Mouse (Mus musculus): ENCODE data around the gene Cldn10.

Cldn10 gene

DNA sequence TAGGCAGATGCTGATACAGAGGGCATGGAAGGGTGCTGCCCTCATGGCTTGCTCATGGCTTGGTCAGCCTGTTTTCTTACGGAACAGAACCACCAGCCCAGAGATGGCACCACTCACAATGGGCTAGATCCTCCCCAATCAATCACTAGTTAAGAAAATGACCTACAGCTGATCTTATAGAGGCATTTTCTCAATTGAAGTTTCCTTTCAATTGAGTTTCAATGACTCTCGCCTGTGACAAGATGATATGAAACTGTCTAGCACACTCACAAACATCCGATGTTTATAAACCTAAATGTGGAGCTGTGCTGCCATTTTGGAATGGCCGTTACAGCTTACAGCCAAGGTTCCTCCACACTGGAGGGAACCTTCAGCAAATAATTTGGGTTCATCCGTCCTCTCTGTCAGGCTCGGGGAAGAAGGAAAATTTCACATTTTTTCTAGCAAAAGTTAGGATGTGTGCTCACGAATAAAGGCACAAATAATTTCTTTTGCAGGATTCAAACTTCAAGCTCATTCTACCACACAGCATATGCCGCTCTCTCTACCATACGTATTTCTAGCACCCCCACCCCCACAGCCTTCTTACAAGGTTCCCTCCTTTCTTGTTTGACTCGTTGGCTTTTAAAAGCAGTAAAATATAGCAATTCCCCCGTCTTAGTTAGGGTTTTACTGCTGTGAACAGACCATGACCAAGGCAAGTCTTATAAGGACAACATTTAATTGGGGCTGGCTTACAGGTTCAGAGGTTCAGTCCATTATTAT, 41.8 kb downstream of the Cldn10 start:
- DNase-seq: no peak

DNA sequence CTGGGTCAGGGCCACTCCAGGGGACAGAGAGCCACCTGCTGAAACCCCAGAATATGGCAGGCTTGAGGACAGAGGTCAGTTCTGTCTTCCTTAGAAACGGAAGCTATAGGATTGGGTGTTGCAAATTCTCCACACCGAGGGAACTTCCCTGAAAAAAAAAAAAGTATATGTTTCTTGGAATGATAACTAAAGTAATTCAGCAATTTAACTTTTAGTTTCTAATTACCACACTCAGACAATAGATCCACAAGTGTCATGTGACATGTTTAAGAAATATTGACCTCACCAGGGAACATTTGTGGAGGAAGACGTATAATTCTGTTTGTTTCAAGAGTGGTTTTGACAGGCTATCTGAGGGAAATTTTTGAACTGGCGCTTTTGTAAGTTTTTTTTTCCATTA, 43.9 kb downstream of the Cldn10 start:
- DNase-seq: no peak

DNA sequence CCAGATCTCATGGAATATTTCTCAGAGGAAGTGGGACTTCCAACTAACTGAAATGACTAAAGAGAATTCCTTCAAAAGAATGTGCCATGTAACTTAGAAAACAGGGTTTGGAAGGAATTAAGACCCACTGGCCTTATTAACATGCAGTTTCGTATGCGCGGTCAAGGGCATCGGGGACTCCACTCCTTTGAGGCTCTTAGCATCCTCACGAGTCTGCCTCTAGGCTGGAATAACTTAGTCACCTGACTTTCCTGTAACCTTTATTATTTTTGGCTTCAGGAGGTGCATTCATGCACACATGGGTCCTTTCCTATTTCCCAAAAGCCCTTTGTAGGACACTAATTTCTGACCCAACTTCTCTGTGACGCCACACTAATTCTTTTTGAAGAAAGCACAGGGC, 45.5 kb downstream of the Cldn10 start:
- no peak for DNase-seq

DNA sequence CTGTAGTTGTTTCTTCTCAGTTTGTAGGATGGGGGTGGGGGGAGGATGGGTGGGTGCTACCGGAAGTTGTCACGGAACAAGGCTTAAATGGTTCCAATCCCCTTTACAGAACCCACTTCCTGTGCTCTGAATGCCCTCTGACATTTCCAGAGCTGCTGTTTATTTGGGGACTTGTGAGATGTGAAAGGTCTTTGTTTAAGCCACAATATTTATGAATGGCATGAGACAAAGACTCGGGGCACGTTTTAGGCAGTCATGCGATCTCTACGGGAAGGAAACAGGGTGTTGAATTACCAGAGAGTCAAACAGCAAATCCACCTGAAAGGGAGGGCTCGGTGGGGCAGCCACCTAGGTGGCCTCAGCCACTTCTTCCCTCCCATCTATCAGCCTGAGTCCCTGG, 46.6 kb downstream of the Cldn10 start:
- no peak for DNase-seq

DNA sequence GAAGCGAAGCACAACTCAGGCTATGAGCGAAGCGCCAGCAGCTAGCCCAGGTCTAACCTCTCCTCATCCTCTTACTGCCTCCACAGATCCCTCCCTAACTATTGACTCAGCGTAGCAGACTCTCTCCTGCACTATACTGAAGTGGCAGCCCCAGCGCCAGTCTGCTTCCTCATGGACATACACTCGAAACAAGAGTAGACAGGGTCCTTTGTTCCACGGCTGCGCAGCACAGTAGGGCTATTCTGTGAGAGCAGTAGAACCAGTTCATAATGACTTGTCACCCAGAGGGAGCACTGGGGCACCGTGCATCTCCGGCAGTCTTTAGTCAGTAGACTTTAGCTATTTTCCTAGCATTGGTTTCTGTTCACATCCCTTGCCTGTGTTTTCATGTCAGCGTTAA, 48.4 kb downstream of the Cldn10 start:
- peak in 1 of 2 experiments; percentile 67 for DNase-seq

DNA sequence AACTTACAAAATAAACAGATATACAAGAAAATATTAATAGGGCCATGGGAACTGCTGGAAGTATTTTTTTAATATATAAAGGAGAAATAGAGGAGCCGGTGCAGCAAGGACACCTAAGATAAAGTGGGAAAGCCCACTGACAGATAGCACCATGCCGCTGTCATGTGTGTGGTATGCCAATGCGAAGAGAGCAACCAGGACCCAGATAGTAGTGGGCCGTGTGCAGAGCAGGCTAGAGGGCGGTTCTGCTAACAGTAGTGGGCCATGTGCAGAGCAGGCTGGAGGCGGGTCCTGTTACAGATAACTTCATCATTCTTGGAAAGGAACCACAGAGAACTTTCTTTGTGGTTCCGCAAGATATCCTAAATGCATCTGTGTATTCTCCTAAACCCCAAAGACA, 49.0 kb downstream of the Cldn10 start:
- DNase-seq: no peak

DNA sequence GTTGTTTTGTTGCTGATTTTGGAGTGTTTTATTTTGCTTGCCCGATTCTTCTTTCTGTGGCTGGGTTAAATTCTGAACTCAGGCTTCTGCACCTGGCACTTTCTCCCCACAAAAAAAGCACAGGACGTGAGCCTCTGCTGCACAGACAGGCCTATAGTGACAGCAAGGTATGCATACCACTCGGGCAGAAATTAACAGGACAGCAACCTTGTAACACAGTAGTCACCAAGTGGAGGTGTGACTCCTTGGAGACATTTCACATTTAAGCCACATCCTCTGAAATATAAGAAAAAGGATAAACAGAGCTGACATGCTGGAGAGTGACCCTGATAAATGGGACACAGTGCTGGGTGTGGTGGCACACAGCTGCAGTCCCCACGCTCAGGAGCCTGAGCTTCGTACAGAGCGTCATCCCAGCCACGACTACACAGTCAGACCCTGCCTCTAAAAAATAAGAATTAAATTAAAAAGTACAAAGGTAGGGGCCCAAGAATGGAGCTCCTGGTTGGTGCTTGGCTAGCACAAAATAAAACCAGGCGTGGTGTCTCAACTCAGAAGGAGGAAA, 50.9 kb downstream of the Cldn10 start:
- DNase-seq: no peak

DNA sequence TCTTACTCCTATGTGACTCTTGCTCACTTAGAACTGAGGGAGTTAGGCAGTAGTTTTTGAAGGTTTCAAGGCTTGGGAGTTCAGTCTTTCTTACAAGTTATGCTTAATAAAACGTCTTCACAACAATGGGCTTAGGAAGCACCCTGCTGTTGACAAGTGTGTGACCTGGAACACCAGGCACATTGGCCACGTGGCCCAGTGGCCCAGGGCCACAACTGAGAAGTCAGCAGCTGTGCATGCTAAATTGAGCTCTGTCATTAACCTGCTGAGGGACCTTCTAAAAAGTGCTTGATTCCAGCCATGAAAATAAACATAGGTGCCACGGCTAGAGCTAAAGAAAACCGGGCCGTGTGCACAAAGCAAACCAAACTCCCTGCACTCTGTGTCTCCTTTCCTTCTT, 51.7 kb downstream of the Cldn10 start:
- no peak for DNase-seq

DNA sequence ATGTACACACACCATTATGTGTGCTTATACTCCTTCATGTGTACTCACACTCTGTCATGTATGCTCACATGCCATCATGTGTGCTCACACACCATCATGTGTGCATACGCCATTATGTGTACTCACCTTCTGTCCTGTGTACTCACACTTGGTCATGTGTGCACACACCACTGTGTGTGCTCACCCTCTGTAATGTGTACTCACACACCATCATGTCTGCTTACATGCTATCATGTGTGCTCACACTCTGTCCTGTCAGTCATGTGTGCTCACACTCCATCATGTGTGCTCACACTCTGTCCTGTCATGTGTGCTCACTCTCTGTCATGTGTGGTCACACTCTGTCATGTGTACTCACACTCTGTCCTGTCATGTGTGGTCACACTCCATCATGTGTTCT, 52.3 kb downstream of the Cldn10 start:
- no peak for DNase-seq

DNA sequence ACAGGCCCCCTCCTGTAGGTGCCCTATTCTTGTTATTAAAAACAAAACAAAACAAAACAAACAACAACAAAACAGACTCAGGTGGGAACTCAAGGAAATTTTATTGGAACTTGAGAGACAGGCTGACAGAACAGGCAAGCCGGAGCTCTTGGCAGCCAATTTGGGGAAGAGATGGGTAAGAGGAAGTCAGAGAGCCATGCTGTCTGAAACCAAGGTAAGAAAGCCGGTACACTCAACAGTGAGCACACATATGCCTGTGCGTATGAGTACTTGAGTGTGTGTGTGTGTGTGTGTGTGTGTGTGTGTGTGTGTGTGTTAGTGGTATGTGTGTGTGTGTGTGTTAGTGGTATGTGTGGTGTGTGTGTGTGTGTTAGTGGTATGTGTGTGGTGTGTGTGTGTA, 54.6 kb downstream of the Cldn10 start:
- no peak for DNase-seq

DNA sequence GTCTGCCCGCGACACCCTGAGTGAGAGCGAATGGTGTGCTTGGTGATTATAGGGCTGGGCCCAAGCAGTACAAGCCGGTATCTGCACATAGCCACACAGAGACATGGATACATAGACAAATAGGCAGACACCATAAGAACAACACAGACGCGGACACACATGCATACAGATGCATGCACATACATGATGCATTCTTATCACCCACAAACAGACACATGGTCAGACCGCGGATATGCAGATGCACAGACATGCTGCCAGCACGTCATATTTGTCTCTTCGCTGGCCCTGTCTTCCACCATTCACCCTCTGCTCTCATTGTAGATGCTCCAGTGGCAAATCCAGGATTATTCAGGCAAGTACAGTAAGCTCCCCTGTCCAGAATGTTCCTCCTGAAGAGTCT, 59.1 kb downstream of the Cldn10 start:
- DNase-seq: no peak

DNA sequence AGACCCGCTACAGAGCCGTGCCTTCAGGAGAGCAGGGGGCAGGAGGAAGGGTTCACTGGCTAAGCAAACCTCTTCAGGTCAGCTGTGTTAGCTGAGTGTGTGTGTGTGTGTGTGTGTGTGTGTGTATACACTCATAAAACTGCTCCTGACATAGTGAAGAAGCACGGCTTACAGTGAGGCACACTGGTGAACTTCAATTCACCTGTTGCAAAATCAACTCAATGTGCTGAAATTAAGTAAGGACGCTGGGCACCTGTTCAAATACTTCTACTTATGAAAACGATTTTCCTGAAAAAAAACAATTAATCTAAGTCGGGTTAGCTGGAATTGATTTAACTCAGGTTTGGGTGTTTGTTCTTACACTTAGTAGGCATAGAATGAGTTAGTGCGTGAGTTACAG, 60.5 kb downstream of the Cldn10 start:
- DNase-seq: peak; percentile 22 to 43

DNA sequence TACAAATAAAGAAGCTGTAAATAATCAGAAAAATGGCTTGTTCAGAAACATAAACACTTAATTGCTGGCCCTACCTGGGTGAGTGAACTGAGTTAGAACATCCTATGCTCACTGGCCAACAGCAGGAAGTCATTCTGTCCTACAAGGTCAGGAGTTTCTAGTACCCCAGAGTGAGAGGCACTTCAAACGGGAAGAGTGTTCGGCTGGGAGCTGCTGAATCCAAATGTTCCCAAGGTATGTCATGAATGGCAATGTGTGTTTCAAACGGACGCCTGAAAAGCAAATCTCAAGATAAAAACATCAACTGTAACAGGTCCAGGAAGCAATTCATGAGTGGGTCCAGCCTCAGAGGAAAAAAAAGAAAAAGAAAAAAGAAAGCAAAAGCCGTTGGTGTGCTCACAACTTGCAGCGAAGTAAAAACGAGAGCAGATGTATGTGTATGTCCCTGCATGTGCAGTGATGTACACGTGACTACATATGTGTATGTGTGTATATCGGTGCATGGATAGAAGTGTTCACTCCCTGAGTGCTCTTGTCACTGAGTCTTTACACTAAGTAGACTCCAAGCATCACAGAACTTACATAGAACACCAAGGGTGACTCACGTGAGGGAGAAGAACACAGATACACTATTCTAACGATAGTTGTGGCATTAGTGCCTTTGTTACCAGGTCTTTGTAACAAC, 62.4 kb downstream of the Cldn10 start:
- DNase-seq: peak; percentile 32 to 36

DNA sequence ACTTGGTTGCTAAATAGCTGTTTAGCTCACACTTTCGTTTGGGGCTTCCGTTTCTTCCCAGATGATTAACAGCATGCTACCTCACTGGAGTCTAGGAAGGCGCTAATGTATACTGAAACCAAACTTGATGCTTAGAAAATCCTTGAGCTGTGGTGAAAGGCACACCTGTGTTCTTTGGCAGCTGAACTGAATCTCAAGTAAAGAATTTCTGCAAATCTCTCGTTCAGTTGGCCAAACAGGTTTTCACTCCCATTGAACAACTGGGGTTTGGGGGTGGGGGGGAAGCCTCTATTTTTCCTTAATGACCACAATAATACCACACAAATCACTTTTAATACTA, 63.0 kb downstream of the Cldn10 start:
- DNase-seq: no peak

DNA sequence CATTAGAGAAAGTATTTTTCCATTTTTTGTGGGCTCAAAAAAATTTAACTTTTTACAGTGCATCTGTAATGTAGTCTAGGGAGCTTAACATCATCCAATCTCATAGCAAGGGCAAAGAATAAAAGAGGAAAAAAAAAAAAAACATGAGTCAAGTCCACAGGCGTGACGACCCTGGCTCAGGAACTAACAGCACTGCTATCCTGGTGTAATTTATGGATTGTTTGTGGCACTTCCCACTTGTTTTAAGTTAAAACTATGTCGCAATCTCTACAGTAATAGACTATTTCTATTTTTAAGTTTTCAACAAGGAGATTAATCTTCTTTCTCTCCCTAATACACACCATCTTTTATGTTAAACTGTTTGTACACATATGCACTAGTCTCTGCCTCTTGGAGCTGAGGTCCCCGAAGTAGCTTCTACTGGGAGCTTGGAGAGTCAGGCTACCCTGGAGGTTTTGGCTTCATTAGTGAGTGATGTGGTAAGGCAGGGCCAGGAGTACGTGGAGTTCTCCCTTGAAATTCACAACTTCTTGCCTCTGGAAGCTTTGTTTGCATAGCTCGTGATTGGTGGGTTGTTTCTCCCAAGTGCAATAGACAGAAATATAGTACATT, 63.9 kb downstream of the Cldn10 start:
- DNase-seq: no peak

DNA sequence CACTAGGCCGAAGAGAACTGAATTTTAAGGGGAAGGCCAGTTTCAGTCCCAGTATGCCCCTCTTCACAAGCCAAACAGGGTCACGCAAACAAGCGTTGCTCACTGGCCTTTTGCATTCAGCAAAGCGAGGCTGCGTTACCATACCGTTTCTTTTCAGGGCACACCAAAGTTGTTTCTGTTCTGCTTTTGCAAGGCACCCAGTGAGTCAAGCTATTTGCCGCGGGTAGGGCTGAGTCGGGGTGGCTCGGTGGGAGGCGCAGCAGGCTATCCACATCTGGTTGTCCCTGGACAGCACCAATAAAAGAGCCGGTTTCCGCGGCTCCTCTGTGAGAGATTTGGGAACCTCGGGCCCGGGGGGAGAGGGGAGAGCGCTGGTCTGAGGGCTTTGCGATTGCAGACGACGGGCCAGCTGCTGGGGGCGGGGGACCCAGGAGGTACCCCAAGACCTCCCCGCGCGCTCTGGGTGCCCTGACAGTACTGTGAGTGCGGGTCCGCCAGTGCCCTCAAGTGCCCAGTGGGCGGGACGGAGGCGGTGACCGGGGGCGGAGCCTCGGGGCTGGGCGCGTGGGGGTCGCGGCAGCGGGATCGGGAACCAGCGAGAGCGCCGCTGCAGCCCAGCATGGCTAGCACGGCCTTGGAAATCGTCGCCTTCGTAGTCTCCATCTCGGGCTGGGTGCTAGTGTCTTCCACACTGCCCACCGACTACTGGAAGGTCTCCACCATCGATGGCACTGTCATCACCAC, 66.8 kb downstream of the Cldn10 start:
- DNase-seq: peak; percentile 64 to 74

DNA sequence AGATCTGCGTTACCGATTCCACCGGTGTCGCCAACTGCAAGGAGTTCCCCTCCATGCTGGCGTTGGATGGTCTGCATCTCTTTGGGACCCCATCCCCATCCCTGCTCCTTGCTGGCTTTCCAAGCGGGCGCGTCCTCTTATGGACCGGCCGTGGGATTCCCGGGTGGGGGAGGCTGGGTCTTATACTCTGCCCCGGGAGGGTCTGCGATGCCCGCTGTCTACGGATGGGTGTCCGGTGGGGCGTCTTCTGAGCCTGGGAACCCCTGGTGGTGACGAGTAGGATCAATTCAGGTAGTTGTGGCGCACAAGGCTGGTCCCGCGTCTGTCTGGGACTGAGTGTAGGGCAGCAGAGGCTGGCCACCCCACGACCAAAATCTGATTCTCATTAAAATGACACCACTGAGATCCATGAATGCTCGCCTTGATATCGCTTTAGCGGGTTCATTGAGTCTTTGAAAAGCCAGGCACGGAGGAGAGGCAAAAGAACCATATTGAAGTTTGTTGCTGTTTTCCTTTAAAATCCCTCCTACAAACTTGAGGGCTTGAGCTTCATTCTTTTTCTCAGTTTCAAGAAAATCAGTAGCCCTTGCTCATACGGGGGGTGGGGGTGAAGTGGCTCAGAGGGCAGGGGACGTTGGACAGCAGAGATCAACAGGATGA, 67.6 kb downstream of the Cldn10 start:
- DNase-seq: peak in 1 of 2 experiments; percentile 22

DNA sequence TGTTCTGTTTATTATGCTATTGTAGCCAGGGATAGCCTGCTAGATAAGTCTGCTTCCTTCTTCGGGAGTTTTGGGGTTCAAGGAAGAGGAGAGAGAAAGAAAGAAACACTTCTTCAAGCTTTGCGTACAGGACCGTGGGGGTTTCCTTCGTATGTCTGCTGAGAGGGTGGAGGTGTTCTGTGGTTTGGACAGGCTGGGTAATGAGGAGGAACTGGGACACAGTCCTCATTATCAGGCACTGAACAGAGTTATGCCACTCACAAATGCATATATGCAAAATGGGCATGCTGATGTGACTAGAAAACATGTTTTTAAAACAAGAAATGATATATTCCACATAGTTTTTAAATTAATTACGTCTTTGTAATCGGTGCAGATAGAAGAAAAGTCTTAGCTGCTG, 68.9 kb downstream of the Cldn10 start:
- DNase-seq: no peak

DNA sequence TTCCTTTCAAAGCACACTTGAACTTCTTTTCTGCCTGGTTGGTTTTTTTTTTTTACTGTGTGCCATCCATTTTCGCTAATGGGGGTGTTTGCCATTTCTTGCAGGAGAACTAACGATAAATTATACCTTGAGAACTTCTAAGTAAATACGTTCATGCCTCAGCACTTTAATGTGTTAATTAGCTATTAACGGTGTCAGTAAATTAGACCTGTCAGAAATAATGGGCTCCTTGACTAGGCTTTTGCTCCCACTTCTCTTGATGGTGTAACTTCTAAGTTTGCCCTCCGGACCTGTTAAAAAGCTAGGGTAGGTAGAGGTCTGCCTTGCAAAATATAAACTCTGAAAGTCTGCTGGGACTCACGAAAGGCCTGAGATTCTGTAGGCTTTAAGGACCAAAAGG, 70.6 kb downstream of the Cldn10 start:
- no peak for DNase-seq

DNA sequence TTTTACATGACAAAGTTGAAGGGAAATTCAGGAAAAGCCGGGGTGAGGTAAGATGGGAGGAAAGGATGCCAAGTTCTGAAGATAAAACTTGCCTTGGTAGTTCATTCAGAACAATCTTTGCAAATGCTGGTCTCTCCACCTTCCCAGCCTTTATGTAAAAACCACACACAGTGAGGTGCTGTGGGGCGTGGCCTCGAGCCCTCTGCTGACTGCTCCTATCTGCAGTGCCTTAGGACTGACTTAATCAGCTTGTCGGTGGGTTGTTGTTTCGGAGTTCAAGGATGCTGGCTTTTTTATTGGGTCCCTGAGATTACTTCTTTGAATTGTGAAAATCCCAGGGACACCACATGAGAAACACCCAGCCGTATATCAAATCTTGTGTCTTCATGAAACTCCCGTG, 74.5 kb downstream of the Cldn10 start:
- DNase-seq: no peak

DNA sequence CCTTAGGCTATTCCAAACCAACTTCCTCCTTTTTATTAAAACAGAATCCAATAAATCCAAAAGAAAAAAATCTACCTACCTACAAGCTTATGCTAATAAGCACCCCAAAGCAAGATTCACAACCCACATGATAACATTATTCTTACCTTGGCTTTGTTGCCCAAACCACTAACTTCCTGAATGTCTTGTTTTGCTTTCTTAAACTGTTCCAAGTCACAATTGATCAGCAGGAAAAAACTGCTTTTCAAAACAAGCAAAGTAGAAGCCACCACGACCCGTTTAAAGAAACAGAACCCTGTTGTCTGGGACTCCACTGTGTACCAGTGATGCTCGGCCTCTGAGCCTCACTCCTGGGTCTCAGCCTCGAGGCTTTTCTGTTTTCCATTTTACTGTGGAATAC, 77.2 kb downstream of the Cldn10 start:
- no peak for DNase-seq

DNA sequence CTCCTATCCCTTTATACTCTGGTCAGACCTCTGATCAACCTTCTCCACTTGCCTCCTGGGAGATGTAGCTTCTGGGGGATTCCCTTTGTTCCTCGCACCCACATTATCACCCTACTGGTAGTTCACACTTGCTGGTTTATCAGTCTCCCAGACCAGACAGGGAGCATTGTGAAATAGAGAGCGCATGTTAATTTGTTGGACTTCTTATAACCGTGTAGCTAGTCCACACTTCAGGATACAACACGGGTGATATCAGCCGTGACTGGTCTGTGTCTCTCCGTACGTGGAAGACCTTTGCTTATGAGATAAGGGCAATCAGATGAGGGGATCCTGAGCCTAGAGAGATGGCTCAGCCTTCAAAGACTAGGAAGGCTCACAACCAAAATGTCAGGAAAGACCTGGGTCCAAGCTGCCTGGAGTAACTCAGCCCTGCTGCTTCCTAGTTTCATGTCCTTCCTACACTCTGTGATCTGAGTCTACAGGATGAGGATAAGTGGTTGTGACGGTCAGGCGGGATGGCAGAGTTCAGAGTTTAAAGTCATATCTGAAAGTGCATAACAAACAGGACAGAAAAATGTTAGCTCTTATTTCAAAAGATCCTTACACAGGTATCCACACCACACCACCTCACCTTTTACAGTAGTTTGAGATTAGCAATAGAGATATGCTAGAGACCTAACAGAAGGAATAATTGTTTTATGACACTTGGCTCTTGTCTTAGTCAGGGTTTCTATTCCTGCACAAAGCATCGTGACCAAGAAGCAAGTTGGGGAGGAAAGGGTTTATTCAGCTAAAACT, 78.5 kb downstream of the Cldn10 start:
- no peak for DNase-seq

All from lung, postnatal 4 days (tissue).